Mouse (Mus musculus) kidney, adult 2 months (tissue): Measurements from ENCODE around the gene Rbbp8nl. TPM values are rescaled to one million over a fixed set of nuclear protein-coding genes. Genes with fewer than 3 reads are reported as not detected.
A peak's percentile ranks its signal among the peaks of the same experiment; 100 is the strongest.

Experiments used
- DNase-seq: peaks from one replicate; pipeline ENCODE4 v3.0.0; 2021
- H3K27ac ChIP-seq: fragments of 200-500 bp; 2 replicates; pipeline ENCODE4 v1.5.1; 2012; ENCODE audit warnings: low read depth, low read length, control low read depth, inconsistent platforms; ENCODE audit not compliant: insufficient read depth
- H3K27me3 ChIP-seq: fragments of 200-500 bp; replicated peaks from 2 replicates; pipeline ENCODE4 v1.6.1; 2012; ENCODE audit warnings: mild to moderate bottlenecking, moderate library complexity, low read length, inconsistent platforms; ENCODE audit not compliant: control insufficient read depth, insufficient read depth
- H3K36me3 ChIP-seq: fragments of 200-500 bp; 2 replicates; pipeline ENCODE4 v1.6.1; 2012; ENCODE audit warnings: mild to moderate bottlenecking, moderate library complexity, low read length, inconsistent platforms; ENCODE audit not compliant: control insufficient read depth, insufficient read depth
- H3K4me1 ChIP-seq: fragments of 200-500 bp; 2 replicates; pipeline ENCODE4 v1.6.1; 2011; ENCODE audit warnings: low read length; ENCODE audit not compliant: control insufficient read depth, insufficient read depth
- H3K4me3 ChIP-seq: fragments of 200-500 bp; 2 replicates; pipeline ENCODE4 v1.5.1; 2011; ENCODE audit warnings: mild to moderate bottlenecking, low read depth, low read length, control low read depth; ENCODE audit not compliant: insufficient read depth
- CTCF ChIP-seq: fragments of 200-500 bp; conservative IDR thresholded peaks from 2 replicates; pipeline ENCODE4 v1.5.1; 2011; ENCODE audit warnings: low read depth, mild to moderate bottlenecking, control low read depth, low read length, moderate library complexity, mixed read lengths; ENCODE audit not compliant: insufficient read depth, insufficient read length
- POLR2A ChIP-seq: fragments of 200-500 bp; IDR thresholded peaks from one replicate; pipeline ENCODE4 v1.6.1; 2011; ENCODE audit warnings: low read depth, low read length, control low read depth
- WGBS: fragments of 180-500 bp; shearing (Covaris S2); methylation state at CpG from one replicate; pipeline ENCODE4 v1.1.7; 2018; 5-methylcytosine and 5-hydroxymethylcytosine counted together
- polyA plus RNA-seq: library from polyadenylated mRNA; depleted of rRNA; stranded (reverse); fragments of >200 nt; gene quantifications from 2 replicates; pipeline ENCODE4 v1.2.3, GENCODE M21; 2012; rRNA removed

Rbbp8nl gene
- polyA plus RNA-seq, 1 experiment: 0.50 TPM

GRCm38 (mm10) chr2:180229129-180229528 lies 60.5 kb downstream of the Rbbp8nl start:
- Histone ChIP-seq H3K36me3 (no peaks in the 10 kb centered on the region), H3K27me3 (no peaks in the 10 kb centered on the region), H3K4me3 (no peak overlapping the region), H3K4me1 (peaks cover 16% of the 10 kb centered on the region), H3K27ac (no peak overlapping the region)
- DNase-seq: no peak
- TF ChIP-seq CTCF: no peak
- TF ChIP-seq POLR2A: no peak
- 80% methylated on average over 3 of the region's 3 CpGs for WGBS

- Histone ChIP-seq H3K4me1 (peaks cover 16% of the 10 kb centered on the region), H3K4me3 (no peak overlapping the region), H3K27ac (peak overlapping the region; percentile 75; the same call in 1 of the 2 replicates), H3K36me3 (no peaks in the 10 kb centered on the region), H3K27me3 (no peaks in the 10 kb centered on the region)
- no peak for TF ChIP-seq POLR2A
- TF ChIP-seq CTCF: peak; percentile 15; the same call in 1 of the 2 replicates
- peak; percentile 91 for DNase-seq
- 26% methylated on average over 7 of the region's 7 CpGs for WGBS
Observed at GRCm38 (mm10) chr2:180228592-180228991, 61.1 kb downstream of the Rbbp8nl start.

- DNase-seq: peak; percentile 23
- WGBS: 51% methylated on average over 6 of the region's 6 CpGs
- Histone ChIP-seq H3K4me3 (no peak overlapping the region), H3K27me3 (no peaks in the 10 kb centered on the region), H3K4me1 (peaks cover 17% of the 10 kb centered on the region), H3K27ac (peak overlapping the region; percentile 75), H3K36me3 (no peaks in the 10 kb centered on the region)
- TF ChIP-seq CTCF (no peak), POLR2A (no peak)
Observed at GRCm38 (mm10) chr2:180228060-180228458, 61.6 kb downstream of the Rbbp8nl start.

Other genes starting within 250 kb of the Rbbp8nl start
- gene Psma7, start 247.4 kb downstream of the Rbbp8nl start, polyA plus RNA-seq: 156 and 185 TPM in 2 replicates
- 6.7 and 7.5 TPM in 2 replicates for gene Ss18l1, start 247.4 kb downstream of the Rbbp8nl start, polyA plus RNA-seq
- gene Mtg2, start 219.3 kb downstream of the Rbbp8nl start, polyA plus RNA-seq: 24.3 and 26.2 TPM in 2 replicates
- 0.08 and 0.17 TPM in 2 replicates for gene Hrh3, start 185.4 kb downstream of the Rbbp8nl start, polyA plus RNA-seq
- 30.3 and 33.8 TPM in 2 replicates for gene Osbpl2, start 170.6 kb downstream of the Rbbp8nl start, polyA plus RNA-seq
- 80.0 and 95.3 TPM in 2 replicates for gene Adrm1, start 118.4 kb downstream of the Rbbp8nl start, polyA plus RNA-seq
- gene Lama5, start 64.0 kb downstream of the Rbbp8nl start, polyA plus RNA-seq: 83.3 and 97.8 TPM in 2 replicates
- gene Rps21, start 32.5 kb downstream of the Rbbp8nl start, polyA plus RNA-seq: 2,294 and 2,331 TPM in 2 replicates
- 18.2 TPM in 2 replicates for gene Cables2, start 16.4 kb downstream of the Rbbp8nl start, polyA plus RNA-seq
- 1.2 TPM in 2 replicates for gene Gata5, start 44.8 kb upstream of the Rbbp8nl start, polyA plus RNA-seq
- gene Slco4a1, start 166.4 kb upstream of the Rbbp8nl start, polyA plus RNA-seq: 49.4 and 64.7 TPM in 2 replicates
- not detected in 2 replicates for gene Ntsr1, start 210.1 kb upstream of the Rbbp8nl start, polyA plus RNA-seq